Mouse (Mus musculus) left cerebral cortex, adult 8-10 months (tissue): ENCODE data around the gene Tekt3. TPM values are rescaled to one million over a fixed set of nuclear protein-coding genes. Genes with fewer than 3 reads are reported as not detected.

Source experiments
- DNase-seq, 2 experiments: peaks; one replicate each; pipeline ENCODE4 v3.0.0; 2022; ENCODE audit warnings: low spot score in 2 of 2
- total RNA-seq, 4 experiments: library from RNA; stranded (reverse); gene quantifications; 2 replicates each; pipeline ENCODE4 v1.2.4; 2022

Tekt3 gene
- total RNA-seq: under 1 TPM in 3 of 4 experiments, not detected in 1; 0.18 to 0.34 (median 0.21) TPM

DNA sequence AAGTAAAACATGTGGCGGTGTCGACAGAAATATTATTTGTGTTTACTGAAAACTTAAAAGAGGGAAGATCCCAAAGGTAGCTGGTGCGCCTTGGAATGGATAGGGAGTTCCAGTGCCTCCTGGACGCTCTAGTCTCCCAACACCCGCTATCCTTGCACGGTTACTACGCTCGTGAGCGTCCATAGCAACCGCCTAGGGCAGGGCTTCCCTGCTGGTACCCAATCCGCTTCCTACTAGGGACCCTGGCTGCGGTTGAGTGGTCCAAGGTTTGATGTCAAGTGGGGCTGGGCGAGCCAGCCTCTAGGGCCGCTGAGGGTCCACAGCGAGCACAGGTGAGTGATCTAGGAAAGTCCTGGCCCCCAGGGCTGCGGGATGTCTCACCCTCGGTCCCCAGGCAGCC lies at the start of gene Tekt3:
Tekt3 (plus strand) TSS at position 209 of the 400 bp plus-strand sequence.
- DNase-seq: no peak

DNA sequence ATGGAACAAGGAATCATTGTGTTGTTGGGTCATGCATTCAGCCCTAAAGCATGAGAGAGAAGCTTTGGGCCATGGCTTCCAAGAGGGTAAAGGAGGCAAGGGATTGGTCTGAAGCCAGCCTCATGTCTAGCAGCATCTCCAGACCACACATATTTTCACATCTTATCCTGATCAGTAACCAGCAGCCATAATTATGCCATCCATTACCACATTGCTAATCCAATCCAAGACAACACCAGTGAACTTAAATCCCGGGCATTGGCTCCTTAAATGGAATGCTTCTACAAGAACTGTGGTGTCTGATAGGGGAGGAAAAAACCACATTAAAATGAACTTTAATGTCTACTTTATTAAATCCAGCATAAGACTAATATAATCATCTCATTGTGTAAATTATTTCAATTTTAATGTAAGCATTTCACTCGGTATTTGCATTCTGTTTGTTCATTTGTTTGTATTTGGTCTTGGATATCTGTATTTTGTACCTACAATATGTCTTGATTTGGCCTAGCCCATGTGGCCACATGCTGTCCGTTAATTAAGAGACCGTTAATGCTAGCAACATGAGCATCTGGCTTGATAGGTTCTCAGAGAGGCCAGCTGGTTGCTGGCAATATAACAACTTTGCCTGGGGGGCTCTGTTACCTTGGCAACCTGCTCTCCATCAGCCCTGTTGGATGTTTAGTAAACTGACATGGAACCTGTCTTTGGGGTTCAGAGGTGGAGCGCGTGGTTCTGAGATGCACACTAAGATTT lies 43.9 kb upstream of the Tekt3 start:
- no peak for DNase-seq

DNA sequence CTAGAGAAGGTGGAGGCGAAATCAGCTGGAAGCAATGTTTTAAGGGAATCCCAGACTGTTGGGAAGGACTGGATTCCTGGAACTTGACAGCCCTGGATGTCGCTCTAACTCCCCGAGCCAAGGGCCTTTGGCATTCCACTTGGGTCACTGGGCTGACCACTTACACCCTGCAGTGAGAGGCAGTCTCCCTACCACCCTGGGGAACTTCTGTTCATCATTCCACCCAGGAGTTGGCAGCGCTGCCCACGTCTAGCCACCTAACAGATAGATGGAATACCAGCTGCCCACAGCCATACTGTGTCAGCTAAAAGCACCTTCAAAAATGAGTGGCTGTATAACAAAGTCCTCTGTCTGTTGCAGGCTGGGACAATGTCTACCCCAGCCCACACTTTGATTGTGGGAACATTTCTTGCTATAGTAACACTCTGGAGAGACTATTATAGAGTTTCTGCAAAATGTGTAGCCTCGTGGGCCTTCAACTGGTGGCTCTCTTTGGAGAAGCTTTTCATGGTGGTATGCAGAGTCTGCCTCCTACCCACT lies 43.3 kb upstream of the Tekt3 start:
- no peak for DNase-seq

DNA sequence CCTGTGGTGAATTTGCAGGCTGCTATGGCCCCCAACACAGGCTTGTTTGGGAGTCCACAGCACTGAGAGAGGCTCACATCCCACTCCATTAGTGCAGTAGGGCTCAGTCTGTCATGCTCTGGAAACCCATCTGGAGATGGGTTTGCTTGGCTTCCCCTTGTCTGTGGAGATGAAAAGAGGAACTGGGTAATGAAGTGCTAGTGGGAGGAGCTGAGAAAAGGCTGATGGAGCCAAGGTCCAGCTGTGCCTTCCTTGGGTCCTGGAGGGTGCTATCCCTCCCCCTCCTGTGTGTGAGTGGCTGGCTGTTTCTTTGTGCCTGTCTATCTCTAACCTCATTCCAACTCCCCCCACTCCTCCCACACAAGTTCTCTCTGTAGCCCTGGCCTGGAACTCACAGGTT lies 40.8 kb upstream of the Tekt3 start:
- DNase-seq: no peak

DNA sequence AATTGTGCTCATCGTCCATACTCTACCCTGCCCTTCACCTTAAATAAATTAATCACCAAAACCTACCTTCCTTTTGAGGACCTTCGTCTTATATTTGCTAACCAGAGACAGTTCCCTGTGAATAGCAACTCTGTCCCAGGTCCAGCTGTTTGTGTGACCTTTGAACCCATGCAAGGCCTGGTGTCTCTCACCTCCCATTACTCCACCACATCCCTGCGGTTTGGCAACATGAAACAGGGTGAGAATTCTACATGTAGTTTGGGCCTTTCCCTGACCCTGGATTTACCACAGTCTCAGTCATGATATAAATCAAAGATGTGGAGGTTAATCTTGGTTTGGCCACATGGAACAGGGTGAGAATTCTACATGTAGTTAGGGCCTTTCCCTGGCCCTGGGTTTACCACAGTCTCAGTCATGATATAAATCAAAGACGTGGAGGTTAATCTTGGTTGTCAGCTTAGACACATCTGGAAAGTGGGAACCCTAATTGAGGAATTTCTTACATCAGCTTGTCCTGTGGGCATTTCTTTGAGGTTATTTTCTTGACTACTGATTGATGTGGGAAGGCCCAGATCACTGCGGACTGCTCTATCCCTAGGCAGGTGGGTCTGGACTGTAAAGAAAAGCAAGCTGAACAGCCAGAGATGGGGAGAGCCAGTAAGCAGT lies 40.2 kb upstream of the Tekt3 start:
- no peak for DNase-seq

GRCm38 (mm10) chr11:63023461-63023860 lies 38.0 kb upstream of the Tekt3 start:
- no peak for DNase-seq

- no peak for DNase-seq
Observed at GRCm38 (mm10) chr11:63024136-63024535, 37.3 kb upstream of the Tekt3 start.

DNA sequence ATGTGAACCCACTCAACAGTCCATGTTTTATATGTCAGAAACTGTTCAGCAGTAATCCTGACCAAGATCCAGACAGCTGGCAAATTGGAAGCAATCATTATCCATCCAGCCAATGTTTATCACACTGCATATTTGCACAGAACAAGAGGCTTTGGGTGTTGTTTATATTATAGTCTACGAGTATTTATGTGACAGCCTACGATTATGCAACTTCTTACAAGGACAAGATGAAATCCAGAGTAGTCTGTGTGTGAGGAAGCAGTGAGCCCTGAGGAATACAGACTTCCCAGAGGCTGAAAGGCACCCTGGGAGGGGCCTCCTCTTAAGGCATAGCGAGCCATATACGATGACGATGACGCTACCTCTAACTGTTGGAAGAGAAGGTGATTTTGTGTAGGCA lies 36.0 kb upstream of the Tekt3 start:
- DNase-seq: no peak

DNA sequence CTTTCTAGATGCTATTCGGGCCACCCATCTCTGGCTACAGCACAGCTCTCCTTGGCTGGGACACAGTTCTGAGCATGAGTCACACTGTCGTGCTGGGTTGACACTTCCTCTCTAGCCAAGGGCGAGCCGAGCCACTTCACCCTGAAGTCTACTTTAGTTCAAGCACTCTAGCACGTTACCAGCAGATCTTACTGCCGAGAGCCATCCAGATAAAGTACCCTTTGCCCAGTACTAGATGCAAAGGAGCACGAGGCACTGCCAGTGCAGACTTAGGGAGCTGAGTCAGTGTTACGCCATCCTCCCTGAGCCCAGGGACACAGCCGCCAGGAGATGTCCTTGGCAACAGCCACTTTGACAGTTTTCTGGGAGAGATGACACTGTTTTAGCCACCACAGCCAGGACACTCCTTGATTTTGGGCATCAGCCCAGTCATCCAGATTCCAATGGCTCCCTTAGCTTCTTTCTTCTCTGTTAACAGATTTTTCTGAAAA lies 34.8 kb upstream of the Tekt3 start:
- no peak for DNase-seq

DNA sequence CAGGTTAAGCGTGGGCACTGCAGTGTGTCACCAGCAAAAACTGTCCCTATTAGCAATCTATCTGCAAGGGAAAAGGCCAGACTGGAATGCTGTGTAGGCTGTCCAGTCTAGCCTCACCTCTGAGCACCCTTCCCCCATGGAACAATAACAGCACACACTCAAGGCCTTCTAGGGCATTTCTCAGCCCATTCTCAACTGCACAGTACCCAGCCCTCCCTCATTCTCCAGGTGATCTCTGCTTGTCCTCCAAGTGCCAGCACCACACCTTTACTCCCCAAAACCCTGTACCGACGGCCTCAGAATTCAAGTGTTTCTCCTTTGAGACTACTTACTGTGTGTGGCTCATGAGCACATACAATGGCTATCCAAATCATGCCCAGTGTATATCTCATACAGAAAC lies 33.3 kb upstream of the Tekt3 start:
- DNase-seq: no peak

DNA sequence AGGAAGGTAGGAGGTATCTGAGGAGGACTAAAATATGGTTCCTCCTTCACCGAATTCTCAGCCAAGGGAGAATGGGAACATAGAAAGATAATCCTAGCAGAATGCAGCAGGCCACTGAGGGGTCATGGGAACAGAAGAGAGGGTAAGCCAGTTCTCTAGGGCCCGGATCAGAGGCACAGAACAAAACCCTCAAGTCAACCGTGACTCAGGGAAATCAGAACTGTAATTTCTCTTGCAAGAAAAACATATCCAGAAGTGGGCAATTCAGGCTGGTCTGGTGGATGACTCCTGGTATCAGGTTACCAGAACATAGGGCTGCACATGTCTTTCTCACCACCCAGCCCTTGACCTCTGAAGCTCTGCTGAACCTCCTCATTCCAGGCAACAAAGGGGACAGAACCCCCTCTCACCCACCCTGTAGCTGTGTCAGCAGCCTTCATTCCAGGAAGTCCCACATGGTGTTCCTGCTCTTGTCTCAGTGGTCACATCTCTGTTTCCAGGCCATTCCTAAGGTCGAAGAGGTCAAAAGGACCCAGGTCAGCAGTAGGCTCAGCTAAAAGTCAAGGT lies 32.2 kb upstream of the Tekt3 start:
- no peak for DNase-seq

DNA sequence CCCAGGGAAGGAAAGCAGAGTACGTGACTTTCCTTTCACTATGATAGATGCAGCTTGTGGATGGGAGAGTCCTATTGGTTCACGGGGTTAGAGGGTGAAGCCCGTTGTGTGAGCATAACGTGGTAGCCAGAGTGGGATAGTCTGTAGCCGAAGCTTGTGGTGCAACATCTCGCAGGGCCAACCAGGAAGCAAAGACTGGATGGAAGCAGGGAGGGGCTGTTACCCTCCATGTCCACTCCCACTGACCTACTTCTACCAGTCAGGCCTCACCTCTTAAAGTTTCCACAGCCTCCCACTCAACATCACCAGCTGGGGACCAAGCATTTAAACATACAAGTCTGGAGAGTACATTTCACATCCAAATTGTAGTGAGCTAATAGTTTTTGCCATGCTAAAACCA lies 31.7 kb upstream of the Tekt3 start:
- no peak for DNase-seq

DNA sequence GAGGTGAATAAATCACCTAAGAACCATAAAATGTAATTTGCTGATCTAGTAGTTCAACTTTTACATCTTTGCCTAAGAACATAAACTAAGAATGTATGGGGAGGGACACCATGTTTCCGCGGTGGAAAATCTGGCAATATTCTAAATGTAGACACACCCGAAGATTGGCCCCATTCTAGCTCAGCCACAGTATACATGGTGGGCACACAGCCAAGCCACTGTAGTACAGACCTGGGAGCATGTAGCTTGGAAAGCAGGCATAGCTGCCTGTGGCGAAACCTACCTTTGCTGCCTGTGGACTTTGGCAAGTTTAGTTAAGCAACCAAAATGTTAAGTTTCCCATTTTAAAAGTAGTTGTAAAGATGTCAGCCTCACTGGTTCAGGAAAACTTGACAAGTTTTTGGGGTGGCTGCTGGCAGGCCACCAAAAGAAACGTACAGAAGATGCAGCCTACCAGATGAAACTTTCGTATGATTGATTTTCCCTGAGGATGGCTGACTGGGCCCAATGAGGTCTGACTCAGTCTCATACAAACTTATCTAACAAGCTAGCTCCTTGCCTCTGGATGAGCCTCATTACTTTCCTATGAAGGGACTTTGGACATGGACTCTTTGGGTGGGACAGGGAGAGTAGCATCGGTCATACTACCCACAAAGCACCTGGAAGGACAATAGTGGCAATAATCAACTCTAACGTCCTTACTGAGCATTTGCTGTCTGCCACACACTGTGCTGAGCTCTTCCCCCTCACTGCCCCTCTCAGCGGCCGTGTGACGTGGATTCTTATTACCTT lies 25.8 kb upstream of the Tekt3 start:
- no peak for DNase-seq

GRCm38 (mm10) chr11:63040002-63040661 lies 21.3 kb upstream of the Tekt3 start:
- no peak for DNase-seq

- DNase-seq: no peak
Observed at GRCm38 (mm10) chr11:63045771-63046170, 15.7 kb upstream of the Tekt3 start.

DNA sequence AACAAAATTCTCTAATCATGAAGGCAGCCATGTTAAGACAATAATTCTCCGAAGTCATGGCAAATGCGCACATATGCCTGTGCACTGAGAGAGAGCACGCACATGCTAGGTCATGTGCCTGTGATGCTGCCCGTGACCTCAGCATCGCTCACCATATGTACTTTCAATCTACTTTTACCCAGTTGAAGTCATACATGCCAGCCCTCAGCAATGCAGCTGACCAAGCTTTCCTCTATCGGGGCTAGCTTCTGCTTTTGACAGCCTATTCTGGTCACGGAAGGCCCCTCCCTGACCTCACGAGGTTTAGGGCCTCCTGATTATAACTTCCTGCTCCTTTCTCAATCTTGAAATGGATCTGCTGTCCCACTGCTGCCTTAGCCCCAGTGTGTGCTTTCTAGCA lies 15.1 kb upstream of the Tekt3 start:
- no peak for DNase-seq

GRCm38 (mm10) chr11:63050362-63050932 lies 11.0 kb upstream of the Tekt3 start:
- no peak for DNase-seq

GRCm38 (mm10) chr11:63051041-63051440 lies 10.4 kb upstream of the Tekt3 start:
- DNase-seq: no peak

GRCm38 (mm10) chr11:63051996-63052395 lies 9.5 kb upstream of the Tekt3 start:
- no peak for DNase-seq

- DNase-seq: no peak
Observed at GRCm38 (mm10) chr11:63055596-63055995, 5.9 kb upstream of the Tekt3 start.
